19 mouse cellular contexts compared by ENCODE assay signal in genomic region chr15:98923031-98923537, GRCm38 (mm10). TPM values are rescaled to one million over a fixed set of nuclear protein-coding genes. Genes with fewer than 3 reads are reported as not detected.
DNase-seq lines count a peak whose midpoint lies in the region; ATAC-seq lines count a peak whose summit lies in the region.
"Had no signal": no experiment of that assay in that cellular context is flagged by ENCODE, and none has a peak within 500 bp of the region (broad histone marks: within the 10 kb centered on the region; RNA-seq: fewer than 3 reads in every experiment).

No protein-coding gene starts in this region.

- H3K27me3 ChIP-seq in liver, embryonic 16.5 days (ENCODE audit: control insufficient read depth, insufficient read depth, low read depth, low read length), result no peaks in the 10 kb centered on the region
- no peaks in the 10 kb centered on the region for H3K27me3 ChIP-seq in intestine, embryonic 16.5 days (replicated peaks; ENCODE audit: control insufficient read depth, insufficient read depth, low read length)
- no peaks in the 10 kb centered on the region for H3K27me3 ChIP-seq in embryonic facial prominence, embryonic 10.5 days (replicated peaks; ENCODE audit: low read depth, poor library complexity, severe bottlenecking)
- H3K27me3 ChIP-seq: embryonic facial prominence, embryonic 12.5 days; forebrain, embryonic 12.5 days; heart, embryonic 15.5 days; hindbrain, embryonic 13.5 days had no signal

- peak overlapping the region; percentile 50 for H3K27ac ChIP-seq in liver, embryonic 16.5 days (ENCODE audit: low read length)
- H3K27ac ChIP-seq in intestine, embryonic 16.5 days (ENCODE audit: low read length), result peak overlapping the region; percentile 93
- H3K27ac ChIP-seq in embryonic facial prominence, embryonic 10.5 days (replicated peaks), result no peak overlapping the region
- H3K27ac ChIP-seq: embryonic facial prominence, embryonic 12.5 days; forebrain, embryonic 12.5 days; heart, adult 2 months; heart, embryonic 15.5 days; hindbrain, embryonic 13.5 days had no signal

- H3K9me3 ChIP-seq in liver, embryonic 16.5 days (replicated peaks; ENCODE audit: control insufficient read depth, low read length), result 0 out of 2 replicates have a peak, but pooled peaks cover 2% of the 10 kb centered on the region
- 0 out of 2 replicates have a peak, but pooled peaks cover 5% of the 10 kb centered on the region for H3K9me3 ChIP-seq in intestine, embryonic 16.5 days (ENCODE audit: control insufficient read depth, low read length)
- H3K9me3 ChIP-seq in embryonic facial prominence, embryonic 10.5 days, result peaks cover 3% of the 10 kb centered on the region; the same call in 1 of the 2 replicates
- H3K9me3 ChIP-seq: embryonic facial prominence, embryonic 12.5 days; forebrain, embryonic 12.5 days; heart, embryonic 15.5 days; hindbrain, embryonic 13.5 days had no signal

- DNase-seq in liver (no peak), MEL-GATA-1-ER (ENCODE audit: extremely low read depth, low read depth) (peak; percentile 56)
- DNase-seq in embryonic facial prominence, embryonic 10.5 days (ENCODE audit: low spot score), result no peak
- DNase-seq in left cerebral cortex, adult 11 months (ENCODE audit: low spot score), result no peak
- DNase-seq: cerebellum, adult 11 months; cerebellum, adult 8-10 months; cerebellum, postnatal 14 days; embryo, embryonic 11 days; gastrocnemius, postnatal 14 days; heart, adult 2 months; heart, postnatal 14 days had no signal

- H3K4me1 ChIP-seq in liver, embryonic 16.5 days (ENCODE audit: control insufficient read depth, low read depth, low read length), result peaks cover 7% of the 10 kb centered on the region; the same call in 1 of the 2 replicates
- H3K4me1 ChIP-seq in intestine, embryonic 16.5 days (ENCODE audit: control insufficient read depth, insufficient read depth, low read length), result peaks cover 9% of the 10 kb centered on the region; the same call in 1 of the 2 replicates
- 0 out of 2 replicates have a peak, but pooled peaks cover 5% of the 10 kb centered on the region for H3K4me1 ChIP-seq in embryonic facial prominence, embryonic 10.5 days

- WGBS in liver, embryonic 16.5 days (ENCODE audit: insufficient replicate concordance), result 56% methylated on average over 2 of the region's 2 CpGs
- WGBS in intestine, embryonic 16.5 days, result 82% methylated on average over 2 of the region's 2 CpGs
- 81% methylated on average over 2 of the region's 2 CpGs for WGBS in embryonic facial prominence, embryonic 10.5 days

- no peak overlapping the region for H3K4me3 ChIP-seq in liver, embryonic 16.5 days (ENCODE audit: low read depth, low read length)
- H3K4me3 ChIP-seq in intestine, embryonic 16.5 days (ENCODE audit: low read length), result no peak overlapping the region
- no peak overlapping the region for H3K4me3 ChIP-seq in embryonic facial prominence, embryonic 10.5 days
- H3K4me3 ChIP-seq: embryonic facial prominence, embryonic 12.5 days; forebrain, embryonic 12.5 days; heart, adult 2 months; heart, embryonic 15.5 days; hindbrain, embryonic 13.5 days had no signal

- no peak overlapping the region for H3K9ac ChIP-seq in liver, embryonic 16.5 days (ENCODE audit: low read depth, low read length)
- peak overlapping the region; percentile 48; the same call in 1 of the 2 replicates for H3K9ac ChIP-seq in intestine, embryonic 16.5 days (ENCODE audit: low read depth, low read length)
- H3K9ac ChIP-seq: embryonic facial prominence, embryonic 12.5 days; forebrain, embryonic 12.5 days; heart, embryonic 15.5 days; hindbrain, embryonic 13.5 days had no signal

- H3K4me2 ChIP-seq in liver, embryonic 16.5 days (ENCODE audit: low read depth, low read length), result no peak overlapping the region
- H3K4me2 ChIP-seq in intestine, embryonic 16.5 days (ENCODE audit: low read depth, low read length), result peak overlapping the region; percentile 27; the same call in 1 of the 2 replicates
- H3K4me2 ChIP-seq: embryonic facial prominence, embryonic 12.5 days; forebrain, embryonic 12.5 days; heart, embryonic 11.5 days; heart, embryonic 15.5 days; hindbrain, embryonic 13.5 days had no signal

- H3K36me3 ChIP-seq in liver, embryonic 16.5 days (ENCODE audit: control insufficient read depth, insufficient read depth), result no peaks in the 10 kb centered on the region
- no peaks in the 10 kb centered on the region for H3K36me3 ChIP-seq in intestine, embryonic 16.5 days (ENCODE audit: control insufficient read depth, insufficient read depth, low read length)
- peaks cover 4% of the 10 kb centered on the region; the same call in 1 of the 2 replicates for H3K36me3 ChIP-seq in embryonic facial prominence, embryonic 10.5 days (replicated peaks)
- H3K36me3 ChIP-seq: embryonic facial prominence, embryonic 12.5 days; heart, embryonic 15.5 days had no signal

- ATAC-seq in liver, embryonic 16.5 days (ENCODE audit: low read depth), result no peak
- peak; percentile 15; the same call in 1 of the 2 replicates for ATAC-seq in intestine, embryonic 16.5 days
- ATAC-seq: forebrain, embryonic 16.5 days had no signal

RNA-seq across cellular contexts. Expression of gene Lmbr1l, which starts 5.1 kb away (rescaled TPM):
- polyA plus RNA-seq in liver, embryonic 16.5 days (2015; fragmentation: Nextera tagmentation; extraction: Ambion mirVana), result 4.4 and 4.6 TPM in 2 replicates
- polyA plus RNA-seq in intestine, embryonic 16.5 days (2015; fragmentation: Nextera tagmentation; extraction: Ambion mirVana), result 20.4 and 23.6 TPM in 2 replicates
- polyA plus RNA-seq in embryonic facial prominence, embryonic 10.5 days (2016; fragmentation: Nextera tagmentation; extraction: Ambion mirVana), result 23.4 and 26.9 TPM in 2 replicates

RNA-seq across cellular contexts. Expression of gene Tuba1b, which starts 11.3 kb away (rescaled TPM):
- 934 and 938 TPM in 2 replicates for polyA plus RNA-seq in liver, embryonic 16.5 days (2015; fragmentation: Nextera tagmentation; extraction: Ambion mirVana)
- polyA plus RNA-seq in intestine, embryonic 16.5 days (2015; fragmentation: Nextera tagmentation; extraction: Ambion mirVana), result 1,159 and 1,322 TPM in 2 replicates
- 2,343 and 2,408 TPM in 2 replicates for polyA plus RNA-seq in embryonic facial prominence, embryonic 10.5 days (2016; fragmentation: Nextera tagmentation; extraction: Ambion mirVana)

RNA-seq across cellular contexts. Expression of gene Dhh, which starts 24.7 kb away (rescaled TPM):
- polyA plus RNA-seq in liver, embryonic 16.5 days (2015; fragmentation: Nextera tagmentation; extraction: Ambion mirVana), result 0.11 TPM in 2 replicates
- polyA plus RNA-seq in intestine, embryonic 16.5 days (2015; fragmentation: Nextera tagmentation; extraction: Ambion mirVana), result 0.83 and 1.6 TPM in 2 replicates
- polyA plus RNA-seq in embryonic facial prominence, embryonic 10.5 days (2016; fragmentation: Nextera tagmentation; extraction: Ambion mirVana), result 0.31 and 0.34 TPM in 2 replicates

RNA-seq across cellular contexts. Expression of gene Rhebl1, which starts 28.7 kb away (rescaled TPM):
- polyA plus RNA-seq in liver, embryonic 16.5 days (2015; fragmentation: Nextera tagmentation; extraction: Ambion mirVana), result 2.9 and 3.4 TPM in 2 replicates
- polyA plus RNA-seq in intestine, embryonic 16.5 days (2015; fragmentation: Nextera tagmentation; extraction: Ambion mirVana), result 11.3 and 12.3 TPM in 2 replicates
- polyA plus RNA-seq in embryonic facial prominence, embryonic 10.5 days (2016; fragmentation: Nextera tagmentation; extraction: Ambion mirVana), result 29.2 and 29.5 TPM in 2 replicates

RNA-seq across cellular contexts. Expression of gene Gm49450, which starts 30.3 kb away (rescaled TPM):
- not detected in 2 replicates for polyA plus RNA-seq in liver, embryonic 16.5 days (2015; fragmentation: Nextera tagmentation; extraction: Ambion mirVana)
- polyA plus RNA-seq in intestine, embryonic 16.5 days (2015; fragmentation: Nextera tagmentation; extraction: Ambion mirVana), result not detected in 2 replicates
- not detected in 2 replicates for polyA plus RNA-seq in embryonic facial prominence, embryonic 10.5 days (2016; fragmentation: Nextera tagmentation; extraction: Ambion mirVana)
- polyA plus RNA-seq: embryonic facial prominence, embryonic 12.5 days; forebrain, embryonic 12.5 days; forebrain, embryonic 16.5 days; heart, embryonic 11.5 days; heart, embryonic 15.5 days; hindbrain, embryonic 13.5 days had no signal
